Mouse (Mus musculus) spleen, adult 2 months (tissue): ENCODE results near the gene Prr19.

Experiments used
- CTCF ChIP-seq: fragments of 200-500 bp; IDR thresholded peaks from 2 replicates; pipeline ENCODE4 v1.5.1; 2011; ENCODE audit warnings: mild to moderate bottlenecking, inconsistent platforms; ENCODE audit not compliant: insufficient read depth, insufficient read length, insufficient replicate concordance; ENCODE audit errors: extremely low read depth
- POLR2A ChIP-seq: fragments of 200-500 bp; IDR thresholded peaks from 2 replicates; pipeline ENCODE4 v1.6.1; 2011; ENCODE audit warnings: low read depth, low read length, inconsistent platforms

GRCm38 (mm10) chr7:25261896-25262295 is 39.3 kb upstream of the Prr19 start:
- TF ChIP-seq CTCF (no peak), POLR2A (no peak)
